Mouse (Mus musculus) spleen, adult 2 months (tissue): ENCODE measurements around the gene Set. TPM values are rescaled to one million over a fixed set of nuclear protein-coding genes. Genes with fewer than 3 reads are reported as not detected.

Experiments
- DNase-seq, 2 experiments: peaks; one replicate each; pipeline versions ENCODE4 v3.0.0 to v3.0.0-alpha.2; 2012 to 2021; ENCODE audit warnings: low spot score in 2 of 2, low read depth in 1 of 2
- H3K27ac ChIP-seq: fragments of 200-500 bp; 2 replicates; pipeline ENCODE4 v1.5.1; 2012; ENCODE audit warnings: low read length, inconsistent platforms; ENCODE audit not compliant: insufficient read depth
- H3K27me3 ChIP-seq: fragments of 200-500 bp; 2 replicates; pipeline ENCODE4 v1.6.1; 2012; ENCODE audit warnings: mild to moderate bottlenecking, moderate library complexity, low read length, inconsistent platforms; ENCODE audit not compliant: control insufficient read depth, insufficient read depth
- H3K36me3 ChIP-seq: fragments of 200-500 bp; 2 replicates; pipeline ENCODE4 v1.6.1; 2012; ENCODE audit warnings: mild to moderate bottlenecking, low read length, inconsistent platforms; ENCODE audit not compliant: control insufficient read depth, insufficient read depth
- H3K4me1 ChIP-seq: fragments of 200-500 bp; 2 replicates; pipeline ENCODE4 v1.6.1; 2011; ENCODE audit warnings: inconsistent platforms; ENCODE audit not compliant: control insufficient read depth, insufficient read depth, insufficient read length
- H3K4me3 ChIP-seq: fragments of 200-500 bp; 2 replicates; pipeline ENCODE4 v1.5.1; 2011; ENCODE audit warnings: mild to moderate bottlenecking, inconsistent platforms; ENCODE audit not compliant: insufficient read depth, insufficient read length; ENCODE audit errors: extremely low read depth
- CTCF ChIP-seq: fragments of 200-500 bp; IDR thresholded peaks from 2 replicates; pipeline ENCODE4 v1.5.1; 2011; ENCODE audit warnings: mild to moderate bottlenecking, inconsistent platforms; ENCODE audit not compliant: insufficient read depth, insufficient read length, insufficient replicate concordance; ENCODE audit errors: extremely low read depth
- POLR2A ChIP-seq: fragments of 200-500 bp; IDR thresholded peaks from 2 replicates; pipeline ENCODE4 v1.6.1; 2011; ENCODE audit warnings: low read depth, low read length, inconsistent platforms
- WGBS: fragments of 180-500 bp; shearing (Covaris S2); methylation state at CpG from one replicate; pipeline ENCODE4 v1.1.7; 2018; 5-methylcytosine and 5-hydroxymethylcytosine counted together
- polyA plus RNA-seq: library from polyadenylated mRNA; depleted of rRNA; stranded (reverse); fragments of >200 nt; gene quantifications from 2 replicates; pipeline ENCODE4 v1.2.3, GENCODE M21; 2012; rRNA removed

The Set gene
- 42.2 and 55.0 TPM in 2 replicates for polyA plus RNA-seq

- no peak for DNase-seq
- Histone ChIP-seq H3K4me1 (no peaks in the 10 kb centered on the region; the same call in 1 of the 2 replicates), H3K27me3 (no peaks in the 10 kb centered on the region), H3K36me3 (no peaks in the 10 kb centered on the region), H3K4me3 (no peak within 1 kb of the TSS), H3K27ac (no peak within 1 kb of the TSS)
- TF ChIP-seq CTCF = no peak
- TF ChIP-seq POLR2A = no peak
- WGBS = 58% methylated on average over 12 of the region's 12 CpGs
These were observed at the start of gene Set for GRCm38 (mm10) chr2:30057223-30057904. TSS of gene Set (plus strand) at chr2:30057378.

GRCm38 (mm10) chr2:30009101-30009500 lies 48.1 kb upstream of the Set start:
- Histone ChIP-seq H3K27ac (no peak overlapping the region), H3K36me3 (peaks cover 59% of the 10 kb centered on the region), H3K4me3 (no peak overlapping the region), H3K4me1 (no peaks in the 10 kb centered on the region), H3K27me3 (no peaks in the 10 kb centered on the region)
- TF ChIP-seq CTCF (no peak), POLR2A (no peak)
- DNase-seq = no peak
- WGBS = 77% methylated on average over 1 of the region's 1 CpGs

GRCm38 (mm10) chr2:30010840-30011281 lies 46.3 kb upstream of the Set start:
- H3K4me1 ChIP-seq = no peaks in the 10 kb centered on the region
- H3K27me3 ChIP-seq = no peaks in the 10 kb centered on the region
- 94% methylated on average over 8 of the region's 8 CpGs for WGBS
- H3K4me3 ChIP-seq = no peak overlapping the region
- no peak overlapping the region for H3K27ac ChIP-seq
- peaks cover 69% of the 10 kb centered on the region for H3K36me3 ChIP-seq
- TF ChIP-seq POLR2A = no peak
- DNase-seq = no peak

- TF ChIP-seq POLR2A (no peak), CTCF (no peak)
- Histone ChIP-seq H3K27ac (no peak overlapping the region), H3K4me1 (no peaks in the 10 kb centered on the region), H3K36me3 (peaks cover 68% of the 10 kb centered on the region), H3K27me3 (no peaks in the 10 kb centered on the region), H3K4me3 (no peak overlapping the region)
- no peak for DNase-seq
- WGBS = 86% methylated on average over 11 of the region's 11 CpGs
These were observed 42.7 kb upstream of the Set start for GRCm38 (mm10) chr2:30014326-30014966.

- Histone ChIP-seq H3K4me3 (no peak overlapping the region), H3K27me3 (no peaks in the 10 kb centered on the region), H3K4me1 (no peaks in the 10 kb centered on the region), H3K36me3 (peaks cover 77% of the 10 kb centered on the region), H3K27ac (no peak overlapping the region)
- DNase-seq = no peak
- WGBS = 85% methylated on average over 4 of the region's 4 CpGs
- TF ChIP-seq POLR2A (no peak), CTCF (no peak)
These were observed 31.7 kb upstream of the Set start for GRCm38 (mm10) chr2:30025454-30025853.

- 96% methylated on average over 5 of the region's 5 CpGs for WGBS
- no peak overlapping the region for H3K4me3 ChIP-seq
These were observed 30.2 kb upstream of the Set start for GRCm38 (mm10) chr2:30026997-30027396.

More at GRCm38 (mm10) chr2:30026997-30027396, 30.2 kb upstream of the Set start:
- no peaks in the 10 kb centered on the region for H3K27me3 ChIP-seq
- H3K4me1 ChIP-seq = no peaks in the 10 kb centered on the region
- DNase-seq = no peak
- no peak overlapping the region for H3K27ac ChIP-seq
- TF ChIP-seq POLR2A (no peak), CTCF (no peak)
- H3K36me3 ChIP-seq = peaks cover 78% of the 10 kb centered on the region
